Mouse (Mus musculus) midbrain, embryonic 12.5 days (tissue): ENCODE results near the gene AC192777.2. TPM values are rescaled to one million over a fixed set of nuclear protein-coding genes. Genes with fewer than 3 reads are reported as not detected.
"Not testable (repeated sequence)": the region's sequence is repeated elsewhere in the genome, so short reads cannot be mapped to it uniquely, and the experiment has no call there.

Source experiments
- ATAC-seq: fragments of 200-750 bp; cut with Nextera tagmentation; 2 replicates; pipeline ENCODE4 v1.8.0; 2017; ENCODE audit warnings: low read depth, moderate TSS enrichment, moderate library complexity; ENCODE audit not compliant: low FRiP score
- H3K27ac ChIP-seq: fragments of 300-500 bp; sonication (generic); replicated peaks from 2 replicates; pipeline ENCODE4 v1.5.1; 2016; ENCODE audit warnings: mild to moderate bottlenecking
- H3K27me3 ChIP-seq: fragments of 300-500 bp; sonication (generic); 2 replicates; pipeline ENCODE4 v1.6.1; 2016; ENCODE audit warnings: mild to moderate bottlenecking
- H3K36me3 ChIP-seq: fragments of 300-500 bp; sonication (generic); 2 replicates; pipeline ENCODE4 v1.6.1; 2016
- H3K4me1 ChIP-seq: fragments of 300-500 bp; sonication (generic); 2 replicates; pipeline ENCODE4 v1.6.1; 2016
- H3K4me2 ChIP-seq: fragments of 300-500 bp; sonication (generic); replicated peaks from 2 replicates; pipeline ENCODE4 v1.6.1; 2016; ENCODE audit warnings: mild to moderate bottlenecking, moderate library complexity
- H3K4me3 ChIP-seq: fragments of 300-500 bp; sonication (generic); 2 replicates; pipeline ENCODE4 v1.5.1; 2016; ENCODE audit warnings: mild to moderate bottlenecking
- H3K9ac ChIP-seq: fragments of 300-500 bp; sonication (generic); replicated peaks from 2 replicates; pipeline ENCODE4 v1.6.1; 2016; ENCODE audit warnings: mild to moderate bottlenecking, moderate library complexity
- H3K9me3 ChIP-seq: fragments of 300-500 bp; sonication (generic); 2 replicates; pipeline ENCODE4 v1.6.1; 2016; ENCODE audit warnings: mild to moderate bottlenecking
- WGBS: fragments of 180-500 bp; shearing (Covaris S2); methylation state at CpG from one replicate; pipeline ENCODE4 v1.1.7; 2016; 5-methylcytosine and 5-hydroxymethylcytosine counted together
- microRNA-seq: library from miRNA; unstranded; fragments of <30 nt; microRNA quantifications from one replicate; pipeline ENCODE4, GENCODE M21; 2017
- polyA plus RNA-seq: library from polyadenylated mRNA; unstranded; fragments of >200 nt; fragmentation: Nextera tagmentation; extraction: Ambion mirVana; gene quantifications from 2 replicates; pipeline ENCODE4 v1.2.1, GENCODE M21; 2016

Gene AC192777.2
- not detected in 2 replicates for polyA plus RNA-seq

- not testable (repeated sequence) for H3K27me3 ChIP-seq, H3K27ac ChIP-seq, ATAC-seq, H3K4me1 ChIP-seq, H3K4me3 ChIP-seq, H3K4me2 ChIP-seq, H3K9ac ChIP-seq, H3K36me3 ChIP-seq, H3K9me3 ChIP-seq
- 68% methylated on average over 1 of the region's 1 CpGs for WGBS
Observed at GRCm38 (mm10) chr17:40095150-40095549, at the start of gene AC192777.2. Gene AC192777.2 (plus strand): TSS chr17:40095450.

DNA sequence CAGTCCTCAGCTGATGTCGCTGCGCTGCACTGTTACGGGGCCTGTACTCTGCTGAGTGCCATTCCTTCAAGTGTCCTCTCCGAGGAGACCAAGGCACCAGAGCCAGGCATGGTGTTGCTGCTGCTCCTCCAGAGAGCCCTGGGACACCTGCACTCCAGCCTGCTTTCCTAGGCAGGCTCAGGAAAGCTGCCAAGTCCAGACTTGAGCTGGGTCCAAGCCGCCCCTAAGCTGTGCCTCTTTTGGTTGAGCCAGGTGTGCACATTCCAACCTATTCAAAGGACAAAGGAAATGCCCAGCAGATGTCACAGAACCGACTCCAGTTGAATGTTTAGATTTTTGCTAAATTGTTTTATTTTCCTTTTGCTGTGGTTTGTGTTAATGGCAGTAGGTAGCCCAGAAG, 20.9 kb downstream of the AC192777.2 start:
- H3K4me2 ChIP-seq, H3K36me3 ChIP-seq, H3K9me3 ChIP-seq, H3K27ac ChIP-seq, H3K4me1 ChIP-seq, H3K27me3 ChIP-seq, H3K4me3 ChIP-seq, H3K9ac ChIP-seq: not testable (repeated sequence)
- 86% methylated on average over 6 of the region's 6 CpGs for WGBS
- ATAC-seq = 0 out of 2 replicates have a peak, but pooled peaks have one; percentile 44

- 54% methylated on average over 4 of the region's 4 CpGs for WGBS
- H3K36me3 ChIP-seq, ATAC-seq, H3K4me2 ChIP-seq, H3K9ac ChIP-seq, H3K4me1 ChIP-seq, H3K27ac ChIP-seq, H3K4me3 ChIP-seq, H3K27me3 ChIP-seq, H3K9me3 ChIP-seq: not testable (repeated sequence)
Observed at GRCm38 (mm10) chr17:40116877-40117276, 21.6 kb downstream of the AC192777.2 start.

Small RNA genes lying within 50 kb of the gene (microRNA-seq; reads per million reads assigned to microRNA genes)
- not detected for gene Gm26376

Other genes starting within 250 kb of the AC192777.2 start
- gene Esp38, start 144.9 kb upstream of the AC192777.2 start, polyA plus RNA-seq = not detected in 2 replicates
- not detected in 2 replicates for gene Pgk2, start 113.2 kb downstream of the AC192777.2 start, polyA plus RNA-seq
- gene Crisp3, start 146.8 kb downstream of the AC192777.2 start, polyA plus RNA-seq = not detected in 2 replicates
- not detected in 2 replicates for gene Crisp1, start 223.8 kb downstream of the AC192777.2 start, polyA plus RNA-seq